Mouse (Mus musculus) MEL (cell line): Measurements from ENCODE around the gene Atp5l.

Experiments
- CTCF ChIP-seq, 3 experiments: IDR thresholded peaks in 2 of 3; conservative IDR thresholded peaks in 1 of 3; 2 replicates each; pipeline ENCODE4 v1.5.1; 2011 to 2012; ENCODE audit warnings: low read length in 3 of 3, low read depth in 2 of 3, mild to moderate bottlenecking in 2 of 3, improper control_type of control experiment in 1 of 3, inconsistent platforms in 1 of 3, mixed read lengths in 1 of 3, moderate library complexity in 1 of 3; ENCODE audit not compliant: control insufficient read depth in 1 of 3, insufficient read depth in 1 of 3, poor library complexity in 1 of 3, severe bottlenecking in 1 of 3
- EP300 ChIP-seq, 2 experiments: IDR thresholded peaks; 2 replicates each; pipeline ENCODE4 v1.6.1; 2011; ENCODE audit warnings: improper control_type of control experiment in 2 of 2, low read length in 2 of 2, low read depth in 1 of 2, mild to moderate bottlenecking in 1 of 2
- GATA1 ChIP-seq: IDR thresholded peaks from 2 replicates; pipeline ENCODE4 v1.6.1; 2011; ENCODE audit warnings: low read depth, low read length, improper control_type of control experiment
- HCFC1 ChIP-seq: IDR thresholded peaks from 2 replicates; pipeline ENCODE4 v1.6.1; 2012; ENCODE audit warnings: low read depth, mild to moderate bottlenecking, inconsistent platforms, low read length, improper control_type of control experiment, moderate library complexity
- MAFK ChIP-seq: IDR thresholded peaks from 2 replicates; pipeline ENCODE4 v1.6.1; 2011; ENCODE audit warnings: low read depth, mild to moderate bottlenecking, low read length, improper control_type of control experiment, borderline replicate concordance
- MXI1 ChIP-seq: IDR thresholded peaks from 2 replicates; pipeline ENCODE4 v1.6.1; 2011; ENCODE audit warnings: mild to moderate bottlenecking, low read depth, low read length, improper control_type of control experiment
- MYB ChIP-seq: IDR thresholded peaks from 2 replicates; pipeline ENCODE4 v1.6.1; 2011; ENCODE audit warnings: mild to moderate bottlenecking, low read depth, low read length, improper control_type of control experiment
- POLR2A ChIP-seq, 2 experiments: IDR thresholded peaks; 2 replicates each; pipeline ENCODE4 v1.6.1; 2011 to 2012; ENCODE audit warnings: low read length in 2 of 2, mild to moderate bottlenecking in 2 of 2, control low read depth in 1 of 2, improper control_type of control experiment in 1 of 2, low read depth in 1 of 2, moderate library complexity in 1 of 2; ENCODE audit not compliant: control insufficient read depth in 1 of 2, insufficient read depth in 1 of 2, poor library complexity in 1 of 2
- TCF12 ChIP-seq: IDR thresholded peaks from 2 replicates; pipeline ENCODE4 v1.6.1; 2014; ENCODE audit warnings: low read depth, mild to moderate bottlenecking, inconsistent platforms, low read length, improper control_type of control experiment, moderate library complexity

DNA sequence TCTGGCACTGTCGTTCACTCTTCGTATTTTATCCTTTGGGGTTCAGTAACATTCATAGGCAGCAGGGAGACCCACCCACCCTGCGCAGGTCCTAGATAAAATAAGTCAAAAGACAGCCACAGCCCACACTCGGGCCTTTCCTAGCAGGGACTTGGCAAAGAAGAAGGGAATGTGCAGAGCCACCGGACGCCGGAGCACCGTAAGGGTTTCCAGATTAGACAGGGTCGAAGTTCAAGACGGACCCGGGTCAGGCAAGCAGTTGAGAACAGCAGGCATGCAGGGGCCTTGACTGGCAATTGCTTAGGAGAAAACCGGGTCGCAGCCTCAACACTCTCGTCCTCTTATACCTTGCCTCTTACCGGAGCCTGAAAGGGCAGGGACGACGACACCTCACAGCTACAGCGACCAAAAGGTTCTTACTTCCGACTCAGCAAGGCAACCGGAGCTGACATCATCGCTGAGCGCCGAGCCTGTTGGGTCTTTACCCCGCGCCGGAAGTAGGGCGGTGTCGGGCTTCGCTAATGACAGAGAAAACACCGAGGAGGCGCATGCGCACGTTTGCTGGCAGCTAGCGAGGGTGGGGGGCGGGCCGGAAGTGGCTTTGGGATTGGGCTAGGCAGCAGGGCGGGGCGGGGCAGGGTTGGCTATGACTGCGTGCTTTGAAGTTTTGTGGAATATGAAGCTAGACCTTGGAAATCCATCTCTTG lies 44.7 kb upstream of the Atp5l start, which contains the start of gene Ube4a:
- TF ChIP-seq TCF12 (peak; percentile 61; the same call in 1 of the 2 replicates), EP300 (IDR thresholded peaks at IDR 0.05; ENCODE audit: low read depth in 1 of 2, low read length in 2 of 2) (peak in 1 of 2 experiments; percentile 49; a peak in 2 of 4 replicates), HCFC1 (peak; percentile 95), MYB (no peak), MXI1 (peak; percentile 88), POLR2A (IDR thresholded peaks at IDR 0.05; ENCODE audit: control insufficient read depth in 1 of 2, insufficient read depth in 1 of 2, low read depth in 1 of 2, low read length in 2 of 2, poor library complexity in 1 of 2) (peak in 1 of 2 experiments; percentile 85; a peak in 2 of 4 replicates), GATA1 (no peak), CTCF (IDR thresholded peaks at IDR 0.05 in 2 of 3, conservative IDR thresholded peaks at IDR 0.05 in 1 of 3; ENCODE audit: control insufficient read depth in 1 of 3, insufficient read depth in 1 of 3, low read depth in 2 of 3, low read length in 3 of 3, poor library complexity in 1 of 3, severe bottlenecking in 1 of 3) (no peak), MAFK (no peak)
